Mouse (Mus musculus) layer of hippocampus, adult 9-11 months (tissue): ENCODE results near the gene Nrxn3.

Experiments used
- DNase-seq: peaks from one replicate; pipeline ENCODE4 v3.0.0; 2022

Nrxn3 gene

GRCm38 (mm10) chr12:88816865-88817264, 94.2 kb downstream of the Nrxn3 start:
- no peak for DNase-seq

- no peak for DNase-seq
Observed at GRCm38 (mm10) chr12:88818622-88819334, 96.1 kb downstream of the Nrxn3 start.

- DNase-seq: no peak
Observed at GRCm38 (mm10) chr12:88819335-88819709, 96.6 kb downstream of the Nrxn3 start.

GRCm38 (mm10) chr12:88820131-88820530, 97.5 kb downstream of the Nrxn3 start:
- no peak for DNase-seq

GRCm38 (mm10) chr12:88830851-88831250, 108.2 kb downstream of the Nrxn3 start:
- DNase-seq: no peak

GRCm38 (mm10) chr12:88835821-88836220, 113.1 kb downstream of the Nrxn3 start:
- DNase-seq: no peak

- DNase-seq: no peak
Observed at GRCm38 (mm10) chr12:88839724-88840123, 117.0 kb downstream of the Nrxn3 start.

- no peak for DNase-seq
Observed at GRCm38 (mm10) chr12:88841350-88841749, 118.7 kb downstream of the Nrxn3 start.

GRCm38 (mm10) chr12:88850400-88851179, 127.9 kb downstream of the Nrxn3 start:
- DNase-seq: no peak

- DNase-seq: no peak
Observed at GRCm38 (mm10) chr12:88854039-88854438, 131.4 kb downstream of the Nrxn3 start.

GRCm38 (mm10) chr12:88857701-88858100, 135.0 kb downstream of the Nrxn3 start:
- DNase-seq: no peak

- DNase-seq: no peak
Observed at GRCm38 (mm10) chr12:88859456-88860345, 137.0 kb downstream of the Nrxn3 start.

GRCm38 (mm10) chr12:88860397-88860796, 137.7 kb downstream of the Nrxn3 start:
- DNase-seq: no peak

- DNase-seq: no peak
Observed at GRCm38 (mm10) chr12:88863069-88863468, 140.4 kb downstream of the Nrxn3 start.

- DNase-seq: no peak
Observed at GRCm38 (mm10) chr12:88868288-88868687, 145.6 kb downstream of the Nrxn3 start.

GRCm38 (mm10) chr12:88897331-88897730, 174.7 kb downstream of the Nrxn3 start:
- DNase-seq: no peak

- DNase-seq: no peak
Observed at GRCm38 (mm10) chr12:88900014-88900727, 177.5 kb downstream of the Nrxn3 start.

- no peak for DNase-seq
Observed at GRCm38 (mm10) chr12:88900728-88901080, 178.0 kb downstream of the Nrxn3 start.

- DNase-seq: peak; percentile 28
Observed at GRCm38 (mm10) chr12:88910761-88911160, 188.1 kb downstream of the Nrxn3 start.

- DNase-seq: no peak
Observed at GRCm38 (mm10) chr12:88916752-88917151, 194.1 kb downstream of the Nrxn3 start.

- no peak for DNase-seq
Observed at GRCm38 (mm10) chr12:88924896-88925295, 202.2 kb downstream of the Nrxn3 start.

GRCm38 (mm10) chr12:88926306-88926705, 203.6 kb downstream of the Nrxn3 start:
- no peak for DNase-seq

- no peak for DNase-seq
Observed at GRCm38 (mm10) chr12:88931713-88932112, 209.0 kb downstream of the Nrxn3 start.
